Mouse (Mus musculus) MEL (cell line): ENCODE data around the gene Pip5k1c. TPM values are rescaled to one million over a fixed set of nuclear protein-coding genes. Genes with fewer than 3 reads are reported as not detected.

Source experiments
- DNase-seq: peaks from one replicate; pipeline ENCODE4 v3.0.0; 2011; ENCODE audit warnings: low read depth, low spot score
- H3K27ac ChIP-seq: 2 replicates; pipeline ENCODE4 v1.5.1; 2012; ENCODE audit warnings: low read depth, mild to moderate bottlenecking, control low read depth, low read length, moderate library complexity; ENCODE audit not compliant: control insufficient read depth
- H3K27me3 ChIP-seq, 2 experiments: fragments of 150-350 bp in 1 of 2; sonication (generic) in 1 of 2; 2 replicates each; pipeline ENCODE4 v1.6.1; 2012; ENCODE audit warnings: low read length in 2 of 2, mild to moderate bottlenecking in 2 of 2, improper control_type of control experiment in 1 of 2, moderate library complexity in 1 of 2; ENCODE audit not compliant: insufficient read depth in 2 of 2, control insufficient read depth in 1 of 2
- H3K36me3 ChIP-seq, 2 experiments: 2 replicates each; pipeline ENCODE4 v1.6.1; 2012 to 2014; ENCODE audit warnings: low read length in 2 of 2, improper control_type of control experiment in 1 of 2, inconsistent platforms in 1 of 2, mild to moderate bottlenecking in 1 of 2; ENCODE audit not compliant: insufficient read depth in 2 of 2, control insufficient read depth in 1 of 2
- H3K4me1 ChIP-seq, 2 experiments: fragments of 150-350 bp in 1 of 2; sonication (generic) in 1 of 2; 2 replicates each; pipeline ENCODE4 v1.6.1; 2012; ENCODE audit warnings: low read length in 2 of 2, improper control_type of control experiment in 1 of 2, mild to moderate bottlenecking in 1 of 2; ENCODE audit not compliant: insufficient read depth in 2 of 2, control insufficient read depth in 1 of 2
- H3K4me3 ChIP-seq, 2 experiments: fragments of 150-350 bp in 1 of 2; sonication (generic) in 1 of 2; 2 replicates each; pipeline ENCODE4 v1.5.1; 2012; ENCODE audit warnings: low read depth in 2 of 2, low read length in 2 of 2, mild to moderate bottlenecking in 2 of 2, moderate library complexity in 2 of 2, control low read depth in 1 of 2, improper control_type of control experiment in 1 of 2; ENCODE audit not compliant: control insufficient read depth in 1 of 2, insufficient read depth in 1 of 2
- H3K79me2 ChIP-seq: 2 replicates; pipeline ENCODE4 v1.6.1; 2012; ENCODE audit warnings: mild to moderate bottlenecking, low read length, moderate library complexity; ENCODE audit not compliant: control insufficient read depth, poor library complexity, insufficient read depth
- H3K9ac ChIP-seq: 2 replicates; pipeline ENCODE4 v1.6.1; 2012; ENCODE audit warnings: low read depth, mild to moderate bottlenecking, control low read depth, low read length, moderate library complexity; ENCODE audit not compliant: control insufficient read depth, poor library complexity, severe bottlenecking
- H3K9me3 ChIP-seq: fragments of 150-350 bp; sonication (generic); replicated peaks from 2 replicates; pipeline ENCODE4 v1.6.1; 2012; ENCODE audit warnings: mild to moderate bottlenecking, low read length, improper control_type of control experiment, moderate library complexity; ENCODE audit not compliant: insufficient read depth
- BHLHE40 ChIP-seq: IDR thresholded peaks from 2 replicates; pipeline ENCODE4 v1.6.1; 2012; ENCODE audit warnings: low read depth, mild to moderate bottlenecking, inconsistent platforms, low read length, improper control_type of control experiment, borderline replicate concordance
- CTCF ChIP-seq, 3 experiments: IDR thresholded peaks in 2 of 3; conservative IDR thresholded peaks in 1 of 3; 2 replicates each; pipeline ENCODE4 v1.5.1; 2011 to 2012; ENCODE audit warnings: low read length in 3 of 3, low read depth in 2 of 3, mild to moderate bottlenecking in 2 of 3, improper control_type of control experiment in 1 of 3, inconsistent platforms in 1 of 3, mixed read lengths in 1 of 3, moderate library complexity in 1 of 3; ENCODE audit not compliant: control insufficient read depth in 1 of 3, insufficient read depth in 1 of 3, poor library complexity in 1 of 3, severe bottlenecking in 1 of 3
- EP300 ChIP-seq, 2 experiments: IDR thresholded peaks; 2 replicates each; pipeline ENCODE4 v1.6.1; 2011; ENCODE audit warnings: improper control_type of control experiment in 2 of 2, low read length in 2 of 2, low read depth in 1 of 2, mild to moderate bottlenecking in 1 of 2
- ETS1 ChIP-seq: IDR thresholded peaks from 2 replicates; pipeline ENCODE4 v1.6.1; 2012; ENCODE audit warnings: low read depth, mild to moderate bottlenecking, inconsistent platforms, low read length, improper control_type of control experiment, moderate library complexity
- GABPA ChIP-seq: IDR thresholded peaks from 2 replicates; pipeline ENCODE4 v1.6.1; 2012; ENCODE audit warnings: low read depth, mild to moderate bottlenecking, inconsistent platforms, low read length, improper control_type of control experiment, moderate library complexity
- GATA1 ChIP-seq: IDR thresholded peaks from 2 replicates; pipeline ENCODE4 v1.6.1; 2011; ENCODE audit warnings: low read depth, low read length, improper control_type of control experiment
- JUND ChIP-seq: IDR thresholded peaks from 2 replicates; pipeline ENCODE4 v1.6.1; 2011; ENCODE audit warnings: low read depth, mild to moderate bottlenecking, improper control_type of control experiment, low read length
- KAT2A ChIP-seq: conservative IDR thresholded peaks from 2 replicates; pipeline ENCODE4 v1.6.1; 2012; ENCODE audit warnings: low read depth, low read length, improper control_type of control experiment, inconsistent platforms
- MAFK ChIP-seq: IDR thresholded peaks from 2 replicates; pipeline ENCODE4 v1.6.1; 2011; ENCODE audit warnings: low read depth, mild to moderate bottlenecking, low read length, improper control_type of control experiment, borderline replicate concordance
- MAZ ChIP-seq: IDR thresholded peaks from 2 replicates; pipeline ENCODE4 v1.6.1; 2012; ENCODE audit warnings: low read depth, mild to moderate bottlenecking, inconsistent platforms, low read length, improper control_type of control experiment
- MXI1 ChIP-seq: IDR thresholded peaks from 2 replicates; pipeline ENCODE4 v1.6.1; 2011; ENCODE audit warnings: mild to moderate bottlenecking, low read depth, low read length, improper control_type of control experiment
- MYB ChIP-seq: IDR thresholded peaks from 2 replicates; pipeline ENCODE4 v1.6.1; 2011; ENCODE audit warnings: mild to moderate bottlenecking, low read depth, low read length, improper control_type of control experiment
- MYC ChIP-seq: IDR thresholded peaks from 2 replicates; pipeline ENCODE4 v1.6.1; 2011; ENCODE audit warnings: low read depth, mild to moderate bottlenecking, low read length, improper control_type of control experiment, moderate library complexity
- NRF1 ChIP-seq: IDR thresholded peaks from 2 replicates; pipeline ENCODE4 v1.6.1; 2014; ENCODE audit warnings: low read depth, mild to moderate bottlenecking, inconsistent platforms, low read length, improper control_type of control experiment, moderate library complexity; ENCODE audit not compliant: poor library complexity, insufficient read depth, severe bottlenecking
- POLR2A ChIP-seq, 2 experiments: IDR thresholded peaks; 2 replicates each; pipeline ENCODE4 v1.6.1; 2011 to 2012; ENCODE audit warnings: low read length in 2 of 2, mild to moderate bottlenecking in 2 of 2, control low read depth in 1 of 2, improper control_type of control experiment in 1 of 2, low read depth in 1 of 2, moderate library complexity in 1 of 2; ENCODE audit not compliant: control insufficient read depth in 1 of 2, insufficient read depth in 1 of 2, poor library complexity in 1 of 2
- POLR2AphosphoS5 ChIP-seq: IDR thresholded peaks from 2 replicates; pipeline ENCODE4 v1.6.1; 2012; ENCODE audit warnings: low read depth, borderline replicate concordance, mild to moderate bottlenecking, inconsistent platforms, low read length, moderate library complexity, mixed read lengths
- RAD21 ChIP-seq: IDR thresholded peaks from 2 replicates; pipeline ENCODE4 v1.6.1; 2011; ENCODE audit warnings: mild to moderate bottlenecking, low read depth, low read length, improper control_type of control experiment
- RCOR1 ChIP-seq: IDR thresholded peaks from 2 replicates; pipeline ENCODE4 v1.6.1; 2012; ENCODE audit warnings: low read depth, mild to moderate bottlenecking, inconsistent platforms, low read length, improper control_type of control experiment
- SMC3 ChIP-seq: IDR thresholded peaks from 2 replicates; pipeline ENCODE4 v1.6.1; 2011; ENCODE audit warnings: low read depth, low read length, improper control_type of control experiment
- USF1 ChIP-seq: IDR thresholded peaks from 2 replicates; pipeline ENCODE4 v1.6.1; 2014; ENCODE audit warnings: low read depth, mild to moderate bottlenecking, inconsistent platforms, low read length, improper control_type of control experiment, moderate library complexity
- USF2 ChIP-seq, 2 experiments: IDR thresholded peaks; 2 replicates each; pipeline ENCODE4 v1.6.1; 2011 to 2012; ENCODE audit warnings: improper control_type of control experiment in 2 of 2, low read length in 2 of 2, borderline replicate concordance in 1 of 2, inconsistent platforms in 1 of 2, low read depth in 1 of 2, mild to moderate bottlenecking in 1 of 2; ENCODE audit not compliant: insufficient read depth in 1 of 2
- ZMIZ1 ChIP-seq: IDR thresholded peaks from 2 replicates; pipeline ENCODE4 v1.6.1; 2012; ENCODE audit warnings: low read depth, mild to moderate bottlenecking, inconsistent platforms, low read length, improper control_type of control experiment, moderate library complexity
- polyA plus RNA-seq, 2 experiments: library from polyadenylated mRNA; stranded (reverse) in 1 of 2; unstranded in 1 of 2; fragments of >175 nt in 1 of 2; fragments of >200 nt in 1 of 2; gene quantifications; 2 replicates each; pipeline versions ENCODE4 v1.2.1 to v1.2.4; 2012; ENCODE audit warnings: low replicate concordance in 2 of 2, low read depth in 1 of 2; ENCODE audit not compliant: insufficient read length in 2 of 2, insufficient read depth in 1 of 2, missing spikeins in 1 of 2
- total RNA-seq: library from RNA; depleted of rRNA; stranded (reverse); fragments of 300-350 nt; gene quantifications from 2 replicates; pipeline ENCODE4 v1.2.3, GENCODE M21; 2012

Gene Pip5k1c
- total and polyA plus RNA-seq, 3 experiments = 14.4 to 40.5 TPM; not detected in 1

- no peaks in the 10 kb centered on the region for H3K79me2 ChIP-seq
- no peak overlapping the region for H3K9ac ChIP-seq
- no peaks in the 10 kb centered on the region for H3K36me3 ChIP-seq
- TF ChIP-seq MYB (no peak), MAFK (no peak)
- H3K27me3 ChIP-seq = no peaks in the 10 kb centered on the region
- H3K27ac ChIP-seq = no peak overlapping the region
- H3K4me3 ChIP-seq = no peak overlapping the region
- no peaks in the 10 kb centered on the region for H3K4me1 ChIP-seq
- no peaks in the 10 kb centered on the region for H3K9me3 ChIP-seq
- DNase-seq = no peak
Measured at GRCm38 (mm10) chr10:81257158-81258039, 35.4 kb upstream of the Pip5k1c start.

DNA sequence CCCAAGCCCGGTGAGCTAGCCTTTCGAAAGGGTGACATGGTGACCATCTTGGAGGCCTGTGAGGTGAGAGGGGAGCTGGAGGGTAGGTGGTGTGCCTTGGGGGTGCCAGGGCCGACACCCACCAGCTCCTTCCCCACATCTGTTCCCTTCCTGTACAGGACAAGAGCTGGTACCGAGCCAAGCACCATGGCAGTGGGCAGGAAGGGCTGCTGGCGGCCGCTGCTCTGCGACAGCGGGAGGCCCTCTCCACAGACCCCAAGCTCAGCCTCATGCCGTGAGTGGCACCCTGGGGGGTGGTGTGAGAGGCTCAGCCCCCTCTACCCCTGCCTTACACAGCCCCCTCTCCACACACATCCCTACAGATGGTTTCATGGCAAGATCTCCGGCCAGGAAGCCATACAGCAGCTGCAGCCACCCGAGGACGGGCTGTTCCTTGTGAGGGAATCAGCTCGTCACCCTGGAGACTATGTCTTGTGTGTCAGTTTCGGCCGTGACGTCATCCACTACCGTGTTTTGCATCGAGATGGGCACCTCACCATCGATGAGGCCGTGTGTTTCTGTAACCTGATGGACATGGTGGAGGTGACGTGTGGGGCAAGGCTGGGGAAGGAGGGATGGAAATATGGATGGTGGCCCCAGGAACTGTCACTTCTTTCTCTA, 33.4 kb upstream of the Pip5k1c start:
- Histone ChIP-seq H3K4me1 (no peaks in the 10 kb centered on the region), H3K27ac (no peak overlapping the region), H3K4me3 (no peak overlapping the region), H3K9ac (no peak overlapping the region), H3K36me3 (no peaks in the 10 kb centered on the region), H3K27me3 (no peaks in the 10 kb centered on the region), H3K79me2 (no peaks in the 10 kb centered on the region), H3K9me3 (no peaks in the 10 kb centered on the region)
- DNase-seq = no peak
- TF ChIP-seq POLR2AphosphoS5 (0 out of 2 replicates have a peak, but pooled peaks have one; percentile 21), POLR2A (IDR thresholded peaks at IDR 0.05; ENCODE audit: control insufficient read depth in 1 of 2, insufficient read depth in 1 of 2, low read depth in 1 of 2, low read length in 2 of 2, poor library complexity in 1 of 2) (no peak), USF1 (no peak)

DNA sequence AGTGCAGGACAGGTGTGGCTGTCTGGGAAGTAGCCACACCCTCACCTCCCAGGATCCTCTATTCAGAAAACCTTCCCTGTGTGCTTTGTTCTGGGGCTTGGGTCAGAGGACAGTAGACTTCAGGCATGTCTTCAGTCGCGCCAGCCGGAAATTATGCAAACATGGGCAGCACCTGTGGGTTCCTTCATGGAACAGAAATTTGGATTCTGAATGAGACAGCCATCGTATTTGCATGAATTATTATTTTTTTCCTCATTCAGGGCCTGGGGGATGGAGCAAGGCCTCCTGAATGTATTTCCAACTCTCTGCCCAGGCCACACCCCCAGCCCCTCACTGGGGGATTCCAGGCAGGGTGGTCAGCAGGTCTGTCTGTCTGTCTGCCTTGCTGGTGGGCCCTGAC, 31.7 kb upstream of the Pip5k1c start:
- no peak for TF ChIP-seq KAT2A
- TF ChIP-seq ZMIZ1 = no peak
- no peak for TF ChIP-seq MAZ
- no peak for TF ChIP-seq MXI1
- no peak for TF ChIP-seq RAD21
- TF ChIP-seq SMC3 = no peak
- TF ChIP-seq NRF1 = no peak
- no peak for TF ChIP-seq BHLHE40
- no peak for TF ChIP-seq RCOR1
- TF ChIP-seq MYC = no peak
- TF ChIP-seq MAFK = no peak
- no peak for TF ChIP-seq GATA1
- TF ChIP-seq EP300 (IDR thresholded peaks at IDR 0.05; ENCODE audit: low read depth in 1 of 2, low read length in 2 of 2) = no peak
- no peak for TF ChIP-seq USF2 (IDR thresholded peaks at IDR 0.05; ENCODE audit: borderline replicate concordance in 1 of 2, insufficient read depth in 1 of 2, low read depth in 1 of 2, low read length in 2 of 2)
- TF ChIP-seq ETS1 = no peak
- no peak for TF ChIP-seq POLR2AphosphoS5
- TF ChIP-seq CTCF (IDR thresholded peaks at IDR 0.05 in 2 of 3, conservative IDR thresholded peaks at IDR 0.05 in 1 of 3; ENCODE audit: control insufficient read depth in 1 of 3, insufficient read depth in 1 of 3, low read depth in 2 of 3, low read length in 3 of 3, poor library complexity in 1 of 3, severe bottlenecking in 1 of 3) = no peak
- TF ChIP-seq JUND = no peak
- TF ChIP-seq GABPA = no peak
- TF ChIP-seq, all 39 proteins: peak for 0
- Histone ChIP-seq H3K36me3 (no peaks in the 10 kb centered on the region), H3K27ac (no peak overlapping the region), H3K9me3 (no peaks in the 10 kb centered on the region), H3K4me3 (no peak overlapping the region), H3K4me1 (peaks cover 1 to 4% of the 10 kb centered on the region in 2 experiments; a peak in 2 of 4 replicates), H3K27me3 (no peaks in the 10 kb centered on the region), H3K79me2 (peaks cover 7% of the 10 kb centered on the region), H3K9ac (no peak overlapping the region)
- no peak for DNase-seq
